Mouse (Mus musculus): ENCODE data around the gene Cd177. TPM values are rescaled to one million over a fixed set of nuclear protein-coding genes. Genes with fewer than 3 reads are reported as not detected.
"Not testable (repeated sequence)": the region's sequence is repeated elsewhere in the genome, so short reads cannot be mapped to it uniquely, and the experiment has no call there.

Cd177 gene
- total RNA-seq (2014; rRNA removed), result not detected in 2 replicates
- polyA plus RNA-seq (2012; rRNA removed), result 0.06 and 0.09 TPM in 2 replicates

GRCm38 (mm10) chr7:24760211-24760610 is at the start of gene Cd177:
Gene Cd177 (minus strand): TSS chr7:24760311.
- Histone ChIP-seq H3K4me1 (ENCODE audit: control insufficient read depth, insufficient read depth, low read length) (no peaks in the 10 kb centered on the region), H3K27ac (replicated peaks; ENCODE audit: insufficient read depth, low read depth, low read length) (no peak within 1 kb of the TSS), H3K36me3 (ENCODE audit: control insufficient read depth, insufficient read depth, low read length) (no peaks in the 10 kb centered on the region), H3K9ac (ENCODE audit: low read depth, low read length) (no peak within 1 kb of the TSS), H3K4me3 (ENCODE audit: insufficient read depth, low read depth, low read length) (no peak within 1 kb of the TSS), H3K79me2 (ENCODE audit: control insufficient read depth, insufficient read depth, low read length) (no peaks in the 10 kb centered on the region), H3K27me3 (ENCODE audit: control insufficient read depth, insufficient read depth, low read length) (no peaks in the 10 kb centered on the region)
- TF ChIP-seq CTCF (IDR thresholded peaks at IDR 0.05; ENCODE audit: low read depth, low read length), result no peak
- no peak for TF ChIP-seq POLR2A (IDR thresholded peaks at IDR 0.05; ENCODE audit: extremely low read depth, insufficient read depth, low read length)
- WGBS, result 43% methylated on average over 6 of the region's 6 CpGs
- DNase-seq (ENCODE audit: extremely low read depth, low read depth, low spot score), result no peak

- H3K27ac ChIP-seq (replicated peaks; ENCODE audit: insufficient read depth, low read depth, low read length), result no peak overlapping the region
- no peaks in the 10 kb centered on the region for H3K79me2 ChIP-seq (ENCODE audit: control insufficient read depth, insufficient read depth, low read length)
- H3K4me1 ChIP-seq (ENCODE audit: control insufficient read depth, insufficient read depth, low read length), result no peaks in the 10 kb centered on the region
- no peaks in the 10 kb centered on the region for H3K27me3 ChIP-seq (ENCODE audit: control insufficient read depth, insufficient read depth, low read length)
- H3K4me3 ChIP-seq (ENCODE audit: insufficient read depth, low read depth, low read length), result no peak overlapping the region
- no peaks in the 10 kb centered on the region for H3K36me3 ChIP-seq (ENCODE audit: control insufficient read depth, insufficient read depth, low read length)
- 64% methylated on average over 2 of the region's 2 CpGs for WGBS
- no peak for DNase-seq (ENCODE audit: extremely low read depth, low read depth, low spot score)
- TF ChIP-seq CTCF (IDR thresholded peaks at IDR 0.05; ENCODE audit: low read depth, low read length) (no peak), POLR2A (IDR thresholded peaks at IDR 0.05; ENCODE audit: extremely low read depth, insufficient read depth, low read length) (no peak)
- H3K9ac ChIP-seq (ENCODE audit: low read depth, low read length), result no peak overlapping the region
Observed at GRCm38 (mm10) chr7:24809041-24809440, 48.9 kb upstream of the Cd177 start.

GRCm38 (mm10) chr7:24804826-24805225 is 44.7 kb upstream of the Cd177 start:
- TF ChIP-seq CTCF (IDR thresholded peaks at IDR 0.05; ENCODE audit: low read depth, low read length), result no peak
- TF ChIP-seq POLR2A (IDR thresholded peaks at IDR 0.05; ENCODE audit: extremely low read depth, insufficient read depth, low read length), result no peak
- Histone ChIP-seq H3K9ac (ENCODE audit: low read depth, low read length) (no peak overlapping the region), H3K36me3 (ENCODE audit: control insufficient read depth, insufficient read depth, low read length) (no peaks in the 10 kb centered on the region), H3K4me1 (ENCODE audit: control insufficient read depth, insufficient read depth, low read length) (no peaks in the 10 kb centered on the region), H3K4me3 (ENCODE audit: insufficient read depth, low read depth, low read length) (no peak overlapping the region), H3K27me3 (ENCODE audit: control insufficient read depth, insufficient read depth, low read length) (no peaks in the 10 kb centered on the region), H3K27ac (replicated peaks; ENCODE audit: insufficient read depth, low read depth, low read length) (no peak overlapping the region), H3K79me2 (ENCODE audit: control insufficient read depth, insufficient read depth, low read length) (no peaks in the 10 kb centered on the region)
- DNase-seq (ENCODE audit: extremely low read depth, low read depth, low spot score), result no peak
- WGBS, result 36% methylated on average over 6 of the region's 6 CpGs

- 57% methylated on average over 7 of the region's 7 CpGs for WGBS
- Histone ChIP-seq H3K36me3 (ENCODE audit: control insufficient read depth, insufficient read depth, low read length) (no peaks in the 10 kb centered on the region), H3K4me1 (ENCODE audit: control insufficient read depth, insufficient read depth, low read length) (no peaks in the 10 kb centered on the region), H3K9ac (ENCODE audit: low read depth, low read length) (no peak overlapping the region), H3K79me2 (ENCODE audit: control insufficient read depth, insufficient read depth, low read length) (no peaks in the 10 kb centered on the region), H3K27ac (replicated peaks; ENCODE audit: insufficient read depth, low read depth, low read length) (no peak overlapping the region), H3K4me3 (ENCODE audit: insufficient read depth, low read depth, low read length) (no peak overlapping the region), H3K27me3 (ENCODE audit: control insufficient read depth, insufficient read depth, low read length) (no peaks in the 10 kb centered on the region)
- TF ChIP-seq CTCF (IDR thresholded peaks at IDR 0.05; ENCODE audit: low read depth, low read length) (no peak), POLR2A (IDR thresholded peaks at IDR 0.05; ENCODE audit: extremely low read depth, insufficient read depth, low read length) (no peak)
- no peak for DNase-seq (ENCODE audit: extremely low read depth, low read depth, low spot score)
Observed at GRCm38 (mm10) chr7:24802149-24802767, 42.1 kb upstream of the Cd177 start.

GRCm38 (mm10) chr7:24797918-24798317 is 37.8 kb upstream of the Cd177 start:
- Histone ChIP-seq H3K9ac (ENCODE audit: low read depth, low read length) (no peak overlapping the region), H3K4me1 (ENCODE audit: control insufficient read depth, insufficient read depth, low read length) (no peaks in the 10 kb centered on the region), H3K27me3 (ENCODE audit: control insufficient read depth, insufficient read depth, low read length) (no peaks in the 10 kb centered on the region), H3K36me3 (ENCODE audit: control insufficient read depth, insufficient read depth, low read length) (no peaks in the 10 kb centered on the region), H3K4me3 (ENCODE audit: insufficient read depth, low read depth, low read length) (no peak overlapping the region), H3K27ac (replicated peaks; ENCODE audit: insufficient read depth, low read depth, low read length) (no peak overlapping the region), H3K79me2 (ENCODE audit: control insufficient read depth, insufficient read depth, low read length) (no peaks in the 10 kb centered on the region)
- DNase-seq (ENCODE audit: extremely low read depth, low read depth, low spot score), result no peak
- 95% methylated on average over 1 of the region's 1 CpGs for WGBS
- TF ChIP-seq CTCF (IDR thresholded peaks at IDR 0.05; ENCODE audit: low read depth, low read length) (no peak), POLR2A (IDR thresholded peaks at IDR 0.05; ENCODE audit: extremely low read depth, insufficient read depth, low read length) (no peak)

- 32% methylated on average over 4 of the region's 4 CpGs for WGBS
- DNase-seq (ENCODE audit: extremely low read depth, low read depth, low spot score); H3K79me2 ChIP-seq (ENCODE audit: control insufficient read depth, insufficient read depth, low read length); H3K4me1 ChIP-seq (ENCODE audit: control insufficient read depth, insufficient read depth, low read length); H3K27me3 ChIP-seq (ENCODE audit: control insufficient read depth, insufficient read depth, low read length); H3K36me3 ChIP-seq (ENCODE audit: control insufficient read depth, insufficient read depth, low read length); H3K27ac ChIP-seq (replicated peaks; ENCODE audit: insufficient read depth, low read depth, low read length); H3K4me3 ChIP-seq (ENCODE audit: insufficient read depth, low read depth, low read length); H3K9ac ChIP-seq (ENCODE audit: low read depth, low read length): not testable (repeated sequence)
Observed at GRCm38 (mm10) chr7:24776918-24777317, 16.8 kb upstream of the Cd177 start, which contains the start of gene Ceacam10. Gene Ceacam10 (plus strand): TSS chr7:24777206.

All from liver, adult 2 months (tissue).